Mouse (Mus musculus) skeletal muscle tissue, postnatal 0 days (tissue): Measurements from ENCODE around the gene D6Wsu163e. TPM values are rescaled to one million over a fixed set of nuclear protein-coding genes. Genes with fewer than 3 reads are reported as not detected.

ENCODE experiments used
- polyA plus RNA-seq: library from polyadenylated mRNA; unstranded; fragments of >200 nt; fragmentation: Nextera tagmentation; extraction: Ambion mirVana; gene quantifications from 2 replicates; pipeline ENCODE4 v1.2.1, GENCODE M21; 2015

The D6Wsu163e gene
- 11.8 and 12.7 TPM in 2 replicates for polyA plus RNA-seq

GRCm38 (mm10) chr6:126939487-126940171 is at the start of gene D6Wsu163e, which contains the start of gene Rad51ap1:
TSS of gene D6Wsu163e (plus strand) at chr6:126939962.
TSS of gene Rad51ap1 (minus strand) at chr6:126939587.

GRCm38 (mm10) chr6:126921111-126921881 is 18.5 kb upstream of the D6Wsu163e start, which contains the start of gene Dyrk4:
TSS of gene Dyrk4 (minus strand) at chr6:126921839.

GRCm38 (mm10) chr6:127014906-127015770 is 75.4 kb downstream of the D6Wsu163e start, which contains the start of gene Fgf6:
TSS of gene Fgf6 (plus strand) at chr6:127015586.

Other genes with a start within 250 kb of the D6Wsu163e start
- 2.0 and 2.2 TPM in 2 replicates for gene Kcna6, start 199.3 kb upstream of the D6Wsu163e start, polyA plus RNA-seq
- gene Ndufa9, start 90.8 kb upstream of the D6Wsu163e start, polyA plus RNA-seq: 384 and 419 TPM in 2 replicates
- gene Akap3, start 86.9 kb upstream of the D6Wsu163e start, polyA plus RNA-seq: not detected in 2 replicates
- not detected in 2 replicates for gene Dyrk4, start 18.1 kb upstream of the D6Wsu163e start, polyA plus RNA-seq
- 12.4 and 14.2 TPM in 2 replicates for gene Rad51ap1, start 375 bp upstream of the D6Wsu163e start, polyA plus RNA-seq
- 2.7 and 3.0 TPM in 2 replicates for gene Fgf6, start 75.6 kb downstream of the D6Wsu163e start, polyA plus RNA-seq
- 0.18 and 0.32 TPM in 2 replicates for gene Fgf23, start 132.9 kb downstream of the D6Wsu163e start, polyA plus RNA-seq
- gene Tigar, start 169.6 kb downstream of the D6Wsu163e start, polyA plus RNA-seq: 2.1 and 3.2 TPM in 2 replicates
- gene Ccnd2, start 212.2 kb downstream of the D6Wsu163e start, polyA plus RNA-seq: 122 and 171 TPM in 2 replicates